Mouse (Mus musculus): ENCODE data around the gene Def6.
A peak's percentile ranks its signal among the peaks of the same experiment; 100 is the strongest.

GRCm38 (mm10) chr17:28249062-28249461 lies 41.5 kb downstream of the Def6 start:
- TF ChIP-seq POLR2A (IDR thresholded peaks at IDR 0.05; ENCODE audit: insufficient read length, low read depth) (no peak), USF1 (IDR thresholded peaks at IDR 0.05; ENCODE audit: low read depth) (no peak), MYOD1 (IDR thresholded peaks at IDR 0.05; ENCODE audit: control insufficient read depth in 1 of 3, insufficient read length in 2 of 3, low read depth in 2 of 3) (peak in 2 of 3 experiments; percentile 79 to 87), TCF3 (IDR thresholded peaks at IDR 0.05; ENCODE audit: insufficient read length, low read depth) (no peak)

All from myocyte (in vitro differentiated cells).